Mouse (Mus musculus) testis, adult 2 months (tissue): ENCODE data around the gene Csmd2. TPM values are rescaled to one million over a fixed set of nuclear protein-coding genes. Genes with fewer than 3 reads are reported as not detected.

ENCODE experiments used
- H3K27ac ChIP-seq: fragments of 200-500 bp; 2 replicates; pipeline ENCODE4 v1.5.1; 2012; ENCODE audit warnings: low read depth, low read length; ENCODE audit not compliant: control insufficient read depth, insufficient read depth
- H3K27me3 ChIP-seq: fragments of 200-500 bp; 2 replicates; pipeline ENCODE4 v1.6.1; 2012; ENCODE audit warnings: mild to moderate bottlenecking, low read length, moderate library complexity; ENCODE audit not compliant: control insufficient read depth, insufficient read depth
- H3K36me3 ChIP-seq: fragments of 200-500 bp; 2 replicates; pipeline ENCODE4 v1.6.1; 2012; ENCODE audit warnings: mild to moderate bottlenecking, low read length; ENCODE audit not compliant: control insufficient read depth, insufficient read depth
- H3K4me1 ChIP-seq: fragments of 200-500 bp; 2 replicates; pipeline ENCODE4 v1.6.1; 2012; ENCODE audit warnings: low read length; ENCODE audit not compliant: control insufficient read depth, insufficient read depth
- H3K4me3 ChIP-seq: fragments of 200-500 bp; 2 replicates; pipeline ENCODE4 v1.5.1; 2012; ENCODE audit warnings: low read depth, mild to moderate bottlenecking, low read length, moderate library complexity, mixed read lengths; ENCODE audit not compliant: control insufficient read depth
- CTCF ChIP-seq: fragments of 200-500 bp; IDR thresholded peaks from 2 replicates; pipeline ENCODE4 v1.5.1; 2012; ENCODE audit warnings: low read depth, mild to moderate bottlenecking, inconsistent platforms, low read length, moderate library complexity; ENCODE audit not compliant: control insufficient read depth, insufficient read depth, insufficient replicate concordance
- POLR2A ChIP-seq: fragments of 200-500 bp; IDR thresholded peaks from 2 replicates; pipeline ENCODE4 v1.6.1; 2012; ENCODE audit warnings: low read depth, mild to moderate bottlenecking, inconsistent platforms, low read length, moderate library complexity; ENCODE audit not compliant: control insufficient read depth
- polyA plus RNA-seq: library from polyadenylated mRNA; depleted of rRNA; stranded (reverse); fragments of >200 nt; gene quantifications from 2 replicates; pipeline ENCODE4 v1.2.3, GENCODE M21; 2012

Gene Csmd2
- polyA plus RNA-seq, 1 experiment: 2.6 TPM

DNA sequence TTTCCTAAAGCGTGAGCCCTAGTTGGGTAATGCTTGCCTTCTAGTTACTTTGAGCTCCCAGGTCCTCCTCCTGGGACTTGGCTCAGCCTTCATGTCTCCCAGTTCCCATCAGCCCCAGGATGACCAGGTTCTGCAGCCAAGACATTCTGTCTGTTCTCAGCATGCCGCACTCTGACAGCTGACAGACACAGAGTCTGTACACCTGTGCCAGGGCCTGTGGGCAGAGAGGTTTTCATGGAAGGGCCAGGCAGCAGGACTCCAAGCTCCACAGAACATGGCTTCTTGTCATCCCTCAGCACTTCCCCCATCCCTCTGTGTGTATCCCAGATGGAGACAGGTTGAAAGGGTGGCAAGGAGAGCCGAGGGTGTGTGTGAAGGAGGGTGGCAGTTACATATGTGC lies 154.6 kb downstream of the Csmd2 start:
- H3K4me3 ChIP-seq: no peak overlapping the region
- H3K27ac ChIP-seq: no peak overlapping the region
- no peaks in the 10 kb centered on the region for H3K27me3 ChIP-seq
- no peaks in the 10 kb centered on the region for H3K36me3 ChIP-seq
- no peaks in the 10 kb centered on the region for H3K4me1 ChIP-seq
- TF ChIP-seq POLR2A (no peak), CTCF (no peak)

DNA sequence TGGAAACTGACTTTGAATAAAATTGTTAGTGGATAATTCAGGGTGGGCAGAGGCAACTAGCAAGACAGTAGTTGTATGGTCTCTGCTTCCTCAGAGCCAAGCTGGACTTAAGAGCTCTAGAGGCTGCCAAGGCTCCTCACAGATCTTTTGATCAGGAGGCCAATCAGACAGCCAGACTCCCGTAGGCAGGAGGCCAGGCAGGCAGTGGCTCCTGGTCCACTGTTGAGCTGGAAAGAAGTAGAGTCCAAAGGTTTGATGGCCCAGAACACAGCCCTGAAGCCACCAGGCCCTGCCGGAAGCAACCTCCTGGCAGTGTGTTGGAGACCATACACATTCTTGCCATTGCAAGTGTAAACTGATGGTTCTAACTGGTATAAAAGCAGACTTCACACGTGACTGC lies 155.5 kb downstream of the Csmd2 start:
- Histone ChIP-seq H3K4me1 (no peaks in the 10 kb centered on the region), H3K27ac (no peak overlapping the region)
- TF ChIP-seq CTCF (no peak), POLR2A (no peak)

DNA sequence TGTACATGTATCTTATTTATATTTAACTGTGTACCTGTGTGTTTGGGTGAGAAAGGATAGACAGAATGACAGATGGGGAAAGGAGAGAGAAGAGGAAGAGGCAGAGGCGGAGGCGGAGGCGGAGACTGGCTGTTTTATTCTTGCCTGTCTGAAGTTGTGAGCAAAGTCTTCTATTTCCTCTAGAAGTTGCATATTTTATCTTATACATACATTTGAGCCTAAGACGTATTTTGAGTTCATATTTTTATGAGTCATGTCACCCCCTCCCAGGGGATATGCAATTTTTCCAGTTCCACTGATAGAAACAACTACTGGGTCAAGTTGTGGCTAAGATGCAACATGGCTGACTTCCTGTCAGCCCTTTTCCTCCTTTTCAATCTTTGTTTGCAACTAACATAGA lies 161.9 kb downstream of the Csmd2 start:
- no peak for TF ChIP-seq POLR2A
- TF ChIP-seq CTCF: no peak
- Histone ChIP-seq H3K4me1 (no peaks in the 10 kb centered on the region; the same call in 1 of the 2 replicates), H3K4me3 (no peak overlapping the region), H3K36me3 (no peaks in the 10 kb centered on the region), H3K27me3 (no peaks in the 10 kb centered on the region), H3K27ac (no peak overlapping the region)

More for the DNA sequence above, 155.5 kb downstream of the Csmd2 start:
- Histone ChIP-seq H3K4me3 (no peak overlapping the region), H3K27me3 (no peaks in the 10 kb centered on the region), H3K36me3 (no peaks in the 10 kb centered on the region)

DNA sequence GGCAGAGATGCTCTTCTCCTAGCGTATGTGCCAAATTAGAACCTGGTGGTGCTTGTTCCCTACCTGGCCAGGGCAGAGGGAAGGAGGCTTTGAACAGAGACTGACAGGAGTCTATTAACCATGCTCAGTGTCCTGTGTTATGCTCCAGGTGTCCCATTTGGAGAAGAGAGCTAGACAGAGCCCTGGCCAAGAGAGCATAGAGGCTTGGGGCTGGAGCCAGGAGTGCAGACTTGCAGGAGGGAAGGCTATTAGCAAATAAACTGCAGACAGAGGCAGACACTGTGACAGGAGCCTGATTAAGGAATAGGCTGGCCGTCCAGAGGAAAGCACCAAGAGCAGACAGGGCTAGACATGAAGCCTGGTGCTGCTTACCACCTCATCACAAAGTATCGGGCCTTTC lies 164.4 kb downstream of the Csmd2 start:
- Histone ChIP-seq H3K4me3 (no peak overlapping the region), H3K4me1 (no peaks in the 10 kb centered on the region; the same call in 1 of the 2 replicates), H3K27ac (no peak overlapping the region), H3K36me3 (no peaks in the 10 kb centered on the region), H3K27me3 (no peaks in the 10 kb centered on the region)
- TF ChIP-seq POLR2A: no peak
- TF ChIP-seq CTCF: no peak

DNA sequence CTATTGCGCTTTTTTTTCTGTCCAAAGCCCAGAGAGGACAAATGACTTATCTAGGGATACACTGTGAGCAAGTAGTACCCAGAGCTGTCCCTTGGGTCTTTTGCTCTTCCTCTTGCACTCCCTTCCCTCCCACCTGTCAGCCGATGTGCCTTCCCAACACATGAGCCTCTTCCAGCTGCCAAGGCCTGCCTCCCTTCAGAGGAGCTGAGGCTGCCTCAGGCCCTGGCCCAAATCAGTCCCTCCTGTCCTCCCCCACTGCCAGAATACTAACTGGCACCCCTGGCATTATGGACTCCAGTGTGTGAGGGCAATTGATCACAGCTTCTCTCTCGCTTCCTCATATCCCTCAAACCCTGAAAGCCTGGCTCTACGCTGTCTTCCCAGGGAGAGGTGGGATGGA lies 165.5 kb downstream of the Csmd2 start:
- TF ChIP-seq CTCF (no peak), POLR2A (no peak)
- no peaks in the 10 kb centered on the region; the same call in 1 of the 2 replicates for H3K4me1 ChIP-seq
- H3K27ac ChIP-seq: no peak overlapping the region

DNA sequence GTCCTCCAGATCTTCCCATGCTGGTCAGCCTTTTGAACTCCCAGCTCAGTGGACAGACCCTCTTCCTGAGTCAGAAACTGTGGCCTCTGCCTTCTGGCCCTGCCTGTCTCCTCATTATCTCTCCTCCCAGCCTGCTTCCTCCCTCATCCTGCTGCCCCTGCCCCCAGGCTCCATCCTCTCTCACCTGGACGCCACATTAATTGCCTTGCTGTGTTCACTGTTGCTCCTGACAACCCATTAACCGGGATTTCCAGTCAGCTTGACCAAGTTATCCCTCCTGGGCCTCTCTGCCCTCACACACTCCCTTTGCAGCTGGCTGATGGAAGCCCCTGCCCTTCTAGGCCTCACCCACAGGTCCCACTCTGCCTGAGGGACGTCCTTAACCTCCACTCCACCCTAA lies 167.6 kb downstream of the Csmd2 start:
- no peaks in the 10 kb centered on the region; the same call in 1 of the 2 replicates for H3K4me1 ChIP-seq
- no peak overlapping the region for H3K4me3 ChIP-seq
- no peaks in the 10 kb centered on the region for H3K27me3 ChIP-seq
- no peak for TF ChIP-seq CTCF
- TF ChIP-seq POLR2A: no peak
- H3K36me3 ChIP-seq: no peaks in the 10 kb centered on the region
- H3K27ac ChIP-seq: no peak overlapping the region

More for the DNA sequence above, 165.5 kb downstream of the Csmd2 start:
- Histone ChIP-seq H3K4me3 (no peak overlapping the region), H3K27me3 (no peaks in the 10 kb centered on the region), H3K36me3 (no peaks in the 10 kb centered on the region)

DNA sequence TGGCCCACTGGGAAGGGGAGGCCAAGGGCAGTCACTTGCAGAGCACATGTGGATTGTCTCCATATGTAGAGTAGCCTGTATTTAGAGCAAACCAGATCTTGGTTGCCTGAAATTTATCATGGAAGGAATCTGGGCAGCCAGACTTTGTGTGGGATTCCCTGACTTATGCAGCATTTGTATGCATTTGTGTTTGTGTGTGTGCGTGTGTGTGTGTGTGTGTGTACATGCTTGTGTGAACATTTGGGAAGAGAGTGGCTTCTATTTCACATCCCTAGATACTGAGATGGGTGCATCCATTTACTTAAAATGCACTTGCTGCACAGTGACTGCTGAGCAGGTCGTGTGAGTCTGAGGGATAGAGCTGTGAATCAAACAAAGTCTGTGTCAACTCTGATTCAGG lies 173.0 kb downstream of the Csmd2 start:
- no peaks in the 10 kb centered on the region for H3K27me3 ChIP-seq
- no peak for TF ChIP-seq CTCF
- TF ChIP-seq POLR2A: no peak
- no peak overlapping the region for H3K27ac ChIP-seq
- no peaks in the 10 kb centered on the region; the same call in 1 of the 2 replicates for H3K4me1 ChIP-seq
- no peaks in the 10 kb centered on the region for H3K36me3 ChIP-seq
- no peak overlapping the region for H3K4me3 ChIP-seq

DNA sequence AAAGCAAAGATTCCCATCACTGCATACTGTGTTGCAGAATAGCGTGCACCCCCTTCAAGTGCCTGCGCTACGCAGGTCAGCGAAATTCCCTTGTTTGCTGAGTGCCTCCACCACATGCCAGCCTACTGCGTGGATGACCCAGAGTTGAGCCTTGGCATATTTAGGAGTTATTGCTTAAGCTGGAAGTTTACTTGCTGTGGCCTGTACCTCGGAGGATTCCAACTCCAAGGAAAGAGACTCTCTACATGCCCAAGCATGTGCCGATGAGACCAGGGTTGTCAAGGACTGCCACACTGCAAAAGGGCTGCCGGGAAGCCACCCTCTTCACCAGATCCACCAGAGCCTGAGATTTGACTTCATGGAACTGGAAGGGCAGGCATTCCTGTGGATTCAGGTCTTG lies 182.5 kb downstream of the Csmd2 start:
- Histone ChIP-seq H3K4me3 (no peak overlapping the region), H3K36me3 (no peaks in the 10 kb centered on the region), H3K27ac (no peak overlapping the region), H3K27me3 (no peaks in the 10 kb centered on the region), H3K4me1 (no peaks in the 10 kb centered on the region; the same call in 1 of the 2 replicates)
- no peak for TF ChIP-seq CTCF
